Mouse (Mus musculus) thymus, postnatal 4 days (tissue): ENCODE data around the gene Dzip3.

ENCODE experiments used
- DNase-seq: peaks from one replicate; pipeline ENCODE4 v3.0.0; 2021

Dzip3 gene

GRCm38 (mm10) chr16:48993559-48994342, at the start of gene Dzip3, which contains the start of gene Cip2a:
Gene Dzip3 (minus strand): TSS chr16:48994165.
Gene Cip2a (plus strand): TSS chr16:48994185.
- peak; percentile 91 for DNase-seq

- no peak for DNase-seq
These were observed 46.7 kb upstream of the Dzip3 start for GRCm38 (mm10) chr16:49040554-49041221.

- DNase-seq, result no peak
These were observed 43.8 kb upstream of the Dzip3 start for GRCm38 (mm10) chr16:49037771-49038170.

GRCm38 (mm10) chr16:49035852-49036251, 41.9 kb upstream of the Dzip3 start:
- DNase-seq, result no peak

- no peak for DNase-seq
These were observed 22.8 kb upstream of the Dzip3 start for GRCm38 (mm10) chr16:49016620-49017332.

- no peak for DNase-seq
These were observed 10.2 kb upstream of the Dzip3 start for GRCm38 (mm10) chr16:49004151-49004550.

- DNase-seq, result no peak
These were observed 353 bp upstream of the Dzip3 start for GRCm38 (mm10) chr16:48994343-48994693.

GRCm38 (mm10) chr16:48993231-48993558, 770 bp downstream of the Dzip3 start:
- DNase-seq, result no peak

- no peak for DNase-seq
These were observed 1.3 kb downstream of the Dzip3 start for GRCm38 (mm10) chr16:48992437-48993230.

GRCm38 (mm10) chr16:48989700-48990099, 4.3 kb downstream of the Dzip3 start:
- no peak for DNase-seq

- DNase-seq, result no peak
These were observed 8.8 kb downstream of the Dzip3 start for GRCm38 (mm10) chr16:48985034-48985627.

- DNase-seq, result no peak
These were observed 14.0 kb downstream of the Dzip3 start for GRCm38 (mm10) chr16:48979965-48980364.

- peak; percentile 50 for DNase-seq
These were observed 20.4 kb downstream of the Dzip3 start for GRCm38 (mm10) chr16:48973548-48973947.

GRCm38 (mm10) chr16:48972996-48973395, 21.0 kb downstream of the Dzip3 start:
- no peak for DNase-seq

- peak; percentile 67 for DNase-seq
These were observed 52.2 kb downstream of the Dzip3 start for GRCm38 (mm10) chr16:48941805-48942204.

GRCm38 (mm10) chr16:48923724-48924123, 70.2 kb downstream of the Dzip3 start:
- DNase-seq, result no peak

- no peak for DNase-seq
These were observed 80.8 kb downstream of the Dzip3 start for GRCm38 (mm10) chr16:48913206-48913605.

- DNase-seq, result no peak
These were observed 82.8 kb downstream of the Dzip3 start for GRCm38 (mm10) chr16:48911184-48911583.

- DNase-seq, result no peak
These were observed 94.1 kb downstream of the Dzip3 start for GRCm38 (mm10) chr16:48899868-48900267.

- DNase-seq, result no peak
These were observed 103.2 kb downstream of the Dzip3 start for GRCm38 (mm10) chr16:48890733-48891132.
